ENCODE assay signal across 14 mouse cellular contexts in the genomic region with DNA sequence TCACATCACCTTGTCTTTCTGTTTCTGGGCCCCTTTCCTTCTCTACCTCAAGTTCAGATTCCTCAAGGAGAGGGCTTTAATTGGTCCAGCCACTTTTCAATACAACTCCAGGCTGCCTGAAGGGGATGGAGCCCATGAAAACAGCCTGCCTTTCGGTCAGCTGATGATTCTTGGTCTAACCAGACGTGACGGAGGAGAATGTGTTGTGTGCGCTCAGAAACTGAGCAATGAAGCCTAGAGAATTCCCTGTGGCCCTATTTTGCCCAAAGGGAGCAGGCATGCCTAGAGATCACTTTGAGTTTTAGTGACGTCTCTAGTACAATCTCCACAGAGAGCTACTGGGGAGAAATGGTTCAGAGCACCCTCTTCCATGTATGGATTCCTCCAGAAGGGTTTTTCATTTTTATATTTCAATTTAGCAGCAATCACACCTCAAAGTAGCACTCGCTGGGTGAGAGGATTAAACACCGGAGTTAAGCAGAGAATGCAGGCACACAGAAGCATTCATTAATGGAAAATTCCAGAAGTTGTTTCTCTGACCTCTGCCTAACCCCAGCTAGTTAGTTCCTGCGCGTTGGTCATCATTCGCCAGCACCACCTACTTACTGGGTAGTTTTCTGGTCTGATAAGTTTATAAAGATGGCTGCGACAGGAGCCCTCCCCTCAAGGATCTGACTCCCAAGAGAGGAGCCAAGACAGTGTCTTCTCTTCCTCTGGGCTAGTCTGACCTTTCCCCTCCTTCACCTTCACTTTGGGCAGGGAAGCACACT.
"Had no signal": no experiment of that assay in that cellular context is flagged by ENCODE, and none has a peak within 500 bp of the region (broad histone marks: within the 10 kb centered on the region; RNA-seq: fewer than 3 reads in every experiment).

No protein-coding gene starts in this region.

- H3K27ac ChIP-seq: limb, embryonic 12.5 days; liver, embryonic 13.5 days; lung, embryonic 15.5 days; macrophage; midbrain, embryonic 15.5 days; neural tube, embryonic 12.5 days had no signal

- H3K4me2 ChIP-seq: limb, embryonic 12.5 days; liver, embryonic 13.5 days; lung, embryonic 15.5 days; midbrain, embryonic 11.5 days; midbrain, embryonic 15.5 days; neural tube, embryonic 12.5 days had no signal

- H3K4me1 ChIP-seq: neural tube, embryonic 12.5 days had no signal

- H3K9ac ChIP-seq: limb, embryonic 12.5 days; liver, embryonic 13.5 days; liver, postnatal 0 days; lung, embryonic 15.5 days; midbrain, embryonic 15.5 days; neural tube, embryonic 12.5 days had no signal

- H3K27me3 ChIP-seq: limb, embryonic 12.5 days; liver, embryonic 13.5 days; lung, embryonic 15.5 days; megakaryocyte, embryonic 14.5 days; midbrain, embryonic 15.5 days; neural tube, embryonic 12.5 days had no signal

- DNase-seq: liver; liver, embryonic 13.5 days; liver, postnatal 0 days; lung, postnatal 14 days; thymus, adult 18-20 months; thymus, postnatal 14 days had no signal

- H3K9me3 ChIP-seq: limb, embryonic 12.5 days; liver, embryonic 13.5 days; lung, embryonic 15.5 days; midbrain, embryonic 15.5 days; neural tube, embryonic 12.5 days had no signal

- ATAC-seq: intestine, embryonic 16.5 days; midbrain, embryonic 15.5 days had no signal

- H3K4me3 ChIP-seq: limb, embryonic 12.5 days; liver, embryonic 13.5 days; lung, embryonic 15.5 days; megakaryocyte, embryonic 14.5 days; midbrain, embryonic 15.5 days; neural tube, embryonic 12.5 days had no signal

- H3K36me3 ChIP-seq: limb, embryonic 12.5 days; liver, embryonic 13.5 days; lung, embryonic 15.5 days; midbrain, embryonic 15.5 days; neural tube, embryonic 12.5 days had no signal
